Mouse (Mus musculus): ENCODE measurements around the gene Sun2. TPM values are rescaled to one million over a fixed set of nuclear protein-coding genes. Genes with fewer than 3 reads are reported as not detected.
A peak's percentile ranks its signal among the peaks of the same experiment; 100 is the strongest.

Sun2 gene
- polyA plus RNA-seq, 1 experiment from 2014 or later = 8.6 TPM

DNA sequence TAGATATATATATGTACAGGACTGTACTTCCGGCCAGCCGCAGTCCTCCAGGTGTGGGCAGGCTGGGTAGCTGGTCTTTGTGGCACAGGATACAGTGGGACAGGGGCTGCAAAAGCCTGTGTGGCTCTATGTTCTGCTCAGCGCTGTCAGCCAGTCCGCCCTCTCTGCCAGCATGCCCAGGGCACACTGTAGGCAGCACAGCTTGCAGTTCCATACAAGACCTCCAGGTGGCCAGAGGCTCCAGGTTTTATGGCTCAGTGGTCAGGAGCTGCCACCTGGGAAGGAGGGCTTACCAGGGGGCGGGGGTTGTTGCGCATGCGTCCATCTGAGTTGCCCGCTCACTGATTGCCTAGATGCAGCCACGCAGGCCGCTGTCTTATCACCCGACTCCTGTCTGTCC, 5.7 kb upstream of the Sun2 start:
- 56% methylated on average over 11 of the region's 11 CpGs for WGBS
- Histone ChIP-seq H3K36me3 (ENCODE audit: insufficient read depth) (no peaks in the 10 kb centered on the region), H3K9ac (no peak overlapping the region), H3K4me3 (ENCODE audit: low read depth, low read length) (no peak overlapping the region), H3K4me2 (no peak overlapping the region), H3K4me1 (ENCODE audit: insufficient read depth) (0 out of 2 replicates have a peak, but pooled peaks cover 3% of the 10 kb centered on the region), H3K9me3 (ENCODE audit: low read depth, low read length) (no peaks in the 10 kb centered on the region), H3K27ac (ENCODE audit: low read depth) (no peak overlapping the region), H3K27me3 (ENCODE audit: insufficient read depth, low read length) (no peaks in the 10 kb centered on the region)
- DNase-seq (peak; percentile 48), ATAC-seq (ENCODE audit: insufficient read depth) (no peak)
- peak; percentile 69 for TF ChIP-seq CTCF (IDR thresholded peaks at IDR 0.05; ENCODE audit: low read depth)

DNA sequence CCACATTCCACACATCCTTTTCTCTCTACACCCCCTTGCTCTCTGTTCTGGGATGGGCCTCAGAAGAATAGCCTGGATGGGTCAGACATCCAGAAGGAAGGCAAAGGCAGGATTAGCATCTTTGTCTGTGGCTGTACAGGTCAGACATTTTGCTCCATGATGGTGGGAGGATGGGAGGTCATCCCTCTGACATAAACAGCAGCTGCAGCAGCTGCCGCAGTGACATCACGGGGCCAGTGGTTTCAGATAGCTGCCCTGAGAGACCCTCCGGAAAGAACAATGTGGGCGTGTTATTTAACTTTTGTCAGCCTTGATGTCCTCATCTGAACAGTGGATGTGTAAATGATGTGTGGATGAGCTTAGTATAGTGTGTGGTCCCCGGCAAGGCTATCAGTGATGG, 3.5 kb upstream of the Sun2 start:
- ATAC-seq (ENCODE audit: insufficient read depth) (no peak), DNase-seq (no peak)
- Histone ChIP-seq H3K4me3 (ENCODE audit: low read depth, low read length) (no peak overlapping the region), H3K9me3 (ENCODE audit: low read depth, low read length) (no peaks in the 10 kb centered on the region), H3K36me3 (ENCODE audit: insufficient read depth) (no peaks in the 10 kb centered on the region), H3K27me3 (ENCODE audit: insufficient read depth, low read length) (no peaks in the 10 kb centered on the region), H3K27ac (ENCODE audit: low read depth) (no peak overlapping the region), H3K9ac (no peak overlapping the region; the same call in 1 of the 2 replicates), H3K4me2 (no peak overlapping the region), H3K4me1 (ENCODE audit: insufficient read depth) (peaks cover 10% of the 10 kb centered on the region)
- no peak for TF ChIP-seq CTCF (IDR thresholded peaks at IDR 0.05; ENCODE audit: low read depth)
- WGBS = 74% methylated on average over 5 of the region's 5 CpGs

DNA sequence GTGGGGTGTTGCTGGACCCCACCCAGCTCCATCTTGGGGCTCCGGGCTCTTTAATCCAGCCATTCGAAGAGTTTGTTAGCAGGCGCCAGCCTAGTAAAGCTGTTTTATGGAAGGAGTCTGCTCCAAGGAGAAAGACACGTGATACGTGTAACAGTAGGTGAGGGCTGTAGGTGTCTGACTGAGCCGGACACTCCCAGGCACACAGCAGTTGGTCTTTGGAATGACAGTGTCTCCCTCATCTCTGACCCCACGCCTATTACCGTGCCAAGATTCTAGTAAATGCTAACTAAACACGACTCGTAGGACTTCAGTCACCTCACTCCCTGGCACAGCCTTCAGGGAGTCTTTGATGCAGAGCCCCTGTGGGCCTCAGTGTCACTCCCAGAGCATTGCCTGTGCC, 3.0 kb upstream of the Sun2 start:
- no peak for ATAC-seq (ENCODE audit: insufficient read depth)
- no peak overlapping the region for H3K27ac ChIP-seq (ENCODE audit: low read depth)
- H3K4me2 ChIP-seq = no peak overlapping the region
- no peak for DNase-seq
- H3K4me1 ChIP-seq (ENCODE audit: insufficient read depth) = peaks cover 11% of the 10 kb centered on the region
- WGBS = 70% methylated on average over 10 of the region's 10 CpGs
- H3K9ac ChIP-seq = no peak overlapping the region
- no peak overlapping the region for H3K4me3 ChIP-seq (ENCODE audit: low read depth, low read length)
- H3K36me3 ChIP-seq (ENCODE audit: insufficient read depth) = no peaks in the 10 kb centered on the region
- TF ChIP-seq CTCF (IDR thresholded peaks at IDR 0.05; ENCODE audit: low read depth) = no peak
- no peaks in the 10 kb centered on the region for H3K27me3 ChIP-seq (ENCODE audit: insufficient read depth, low read length)
- no peaks in the 10 kb centered on the region for H3K9me3 ChIP-seq (ENCODE audit: low read depth, low read length)

DNA sequence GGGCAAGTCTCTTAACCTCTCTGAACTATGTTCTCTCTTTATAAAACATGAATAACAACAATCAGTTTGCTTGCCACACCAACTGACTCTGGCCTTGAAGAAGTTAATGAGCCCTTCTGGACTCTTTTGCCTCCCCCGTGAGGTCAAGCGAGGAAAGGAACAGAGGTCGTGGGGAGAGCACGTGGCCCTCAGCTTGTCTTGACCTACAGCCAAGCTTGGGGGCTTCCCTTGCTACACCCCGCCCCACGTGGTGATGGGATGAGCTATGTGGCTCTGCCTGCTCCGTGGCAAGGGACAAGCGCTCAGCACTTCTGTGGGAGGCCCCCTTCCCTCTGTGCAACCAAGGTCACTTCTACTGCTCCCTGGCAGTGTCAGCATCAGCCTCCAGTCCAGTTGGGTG, 2.4 kb upstream of the Sun2 start:
- DNase-seq (no peak), ATAC-seq (ENCODE audit: insufficient read depth) (no peak)
- Histone ChIP-seq H3K4me3 (ENCODE audit: low read depth, low read length) (no peak overlapping the region), H3K9ac (no peak overlapping the region), H3K4me1 (ENCODE audit: insufficient read depth) (peaks cover 11% of the 10 kb centered on the region), H3K9me3 (ENCODE audit: low read depth, low read length) (no peaks in the 10 kb centered on the region), H3K4me2 (no peak overlapping the region), H3K36me3 (ENCODE audit: insufficient read depth) (no peaks in the 10 kb centered on the region; the same call in 1 of the 2 replicates), H3K27ac (ENCODE audit: low read depth) (no peak overlapping the region), H3K27me3 (ENCODE audit: insufficient read depth, low read length) (no peaks in the 10 kb centered on the region)
- WGBS = 69% methylated on average over 8 of the region's 8 CpGs
- no peak for TF ChIP-seq CTCF (IDR thresholded peaks at IDR 0.05; ENCODE audit: low read depth)

DNA sequence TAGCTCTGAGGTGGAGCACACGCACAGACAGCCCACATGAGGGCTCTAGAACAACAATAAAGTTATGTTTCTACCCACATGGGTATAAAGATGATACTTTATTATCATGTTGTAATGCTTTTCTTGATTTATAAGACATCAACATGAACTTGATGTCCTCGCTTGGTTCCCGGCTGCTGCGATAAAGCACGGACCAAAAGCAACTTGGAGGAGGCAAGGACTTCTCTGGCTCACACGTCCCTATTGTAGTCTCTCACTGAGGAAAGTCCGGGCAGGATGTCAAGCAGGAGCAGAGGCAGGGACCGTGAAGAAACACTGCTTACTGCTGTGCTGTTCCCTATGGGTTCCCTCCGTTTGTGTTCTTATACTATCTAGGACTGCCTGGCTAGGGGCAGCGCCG, 1.7 kb upstream of the Sun2 start:
- peaks cover 11% of the 10 kb centered on the region for H3K4me1 ChIP-seq (ENCODE audit: insufficient read depth)
- H3K36me3 ChIP-seq (ENCODE audit: insufficient read depth) = peaks cover 7% of the 10 kb centered on the region
- WGBS = 94% methylated on average over 11 of the region's 11 CpGs
- H3K4me3 ChIP-seq (ENCODE audit: low read depth, low read length) = no peak overlapping the region
- H3K9me3 ChIP-seq (ENCODE audit: low read depth, low read length) = no peaks in the 10 kb centered on the region
- no peaks in the 10 kb centered on the region for H3K27me3 ChIP-seq (ENCODE audit: insufficient read depth, low read length)
- no peak overlapping the region for H3K4me2 ChIP-seq
- ATAC-seq (ENCODE audit: insufficient read depth) (no peak), DNase-seq (no peak)
- no peak overlapping the region for H3K9ac ChIP-seq
- H3K27ac ChIP-seq (ENCODE audit: low read depth) = no peak overlapping the region
- TF ChIP-seq CTCF (IDR thresholded peaks at IDR 0.05; ENCODE audit: low read depth) = no peak

DNA sequence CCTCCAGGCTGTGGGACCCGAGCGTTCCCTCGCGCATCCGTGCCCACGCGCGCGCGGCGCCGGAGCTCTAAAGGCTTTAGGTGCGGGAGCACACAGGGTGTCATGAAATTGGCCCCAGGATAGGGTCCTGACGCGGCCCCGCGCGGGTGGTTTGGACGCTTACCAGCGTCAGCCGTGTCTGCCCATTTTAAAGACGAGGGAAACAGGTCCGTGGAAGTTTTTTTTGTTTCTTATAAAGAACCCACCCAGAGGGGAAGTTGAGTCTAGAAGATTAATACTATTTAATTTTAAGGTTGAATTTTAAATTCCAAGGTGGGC, 329 bp upstream of the Sun2 start:
- Histone ChIP-seq H3K27ac (ENCODE audit: low read depth) (peak overlapping the region; percentile 64; the same call in 1 of the 2 replicates), H3K36me3 (ENCODE audit: insufficient read depth) (peaks cover 21% of the 10 kb centered on the region), H3K4me3 (ENCODE audit: low read depth, low read length) (peak overlapping the region; percentile 98), H3K9me3 (ENCODE audit: low read depth, low read length) (no peaks in the 10 kb centered on the region), H3K27me3 (ENCODE audit: insufficient read depth, low read length) (no peaks in the 10 kb centered on the region), H3K9ac (peak overlapping the region; percentile 90), H3K4me1 (ENCODE audit: insufficient read depth) (peaks cover 11% of the 10 kb centered on the region), H3K4me2 (peak overlapping the region; percentile 75)
- TF ChIP-seq CTCF (IDR thresholded peaks at IDR 0.05; ENCODE audit: low read depth) = no peak
- no peak for DNase-seq
- under 1% methylated on average over 23 of the region's 23 CpGs for WGBS
- no peak for ATAC-seq (ENCODE audit: insufficient read depth)

DNA sequence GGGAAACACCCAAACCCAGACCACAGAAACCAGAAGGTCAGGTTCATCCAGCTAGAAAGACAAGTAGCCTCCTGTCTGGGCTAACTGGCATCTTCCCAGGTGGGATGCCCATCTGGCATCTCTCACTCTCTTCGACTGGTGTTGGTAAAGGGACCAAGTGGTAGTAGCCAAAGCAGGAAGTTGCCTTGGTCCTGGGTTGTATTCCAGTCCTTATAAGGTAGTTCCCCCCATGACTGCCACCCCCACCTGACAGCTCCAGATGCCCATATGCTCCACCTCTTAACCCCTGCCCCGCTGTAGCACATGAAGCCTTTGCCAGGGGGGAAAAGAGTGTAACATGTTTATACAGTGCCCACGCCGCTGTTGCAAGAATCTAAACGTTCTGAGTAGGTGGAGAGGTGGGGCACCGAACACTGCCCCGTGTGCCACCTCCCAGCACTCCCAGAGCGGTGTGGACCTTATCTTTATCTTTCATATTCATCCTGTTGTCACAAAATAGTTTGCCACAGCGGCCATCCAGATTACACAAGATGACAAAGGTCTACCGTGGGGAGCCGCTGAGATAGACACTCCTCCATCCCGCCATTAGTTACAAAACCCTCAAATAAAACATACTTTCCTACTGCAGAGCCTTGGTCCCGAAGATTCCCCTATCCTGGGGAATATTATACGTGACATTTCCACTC, 1.0 kb downstream of the Sun2 start:
- 10% methylated on average over 14 of the region's 14 CpGs for WGBS
- no peaks in the 10 kb centered on the region for H3K9me3 ChIP-seq (ENCODE audit: low read depth, low read length)
- DNase-seq = peak; percentile 23
- peaks cover 11% of the 10 kb centered on the region for H3K4me1 ChIP-seq (ENCODE audit: insufficient read depth)
- no peaks in the 10 kb centered on the region for H3K27me3 ChIP-seq (ENCODE audit: insufficient read depth, low read length)
- H3K9ac ChIP-seq = peak overlapping the region; percentile 90
- peak overlapping the region; percentile 64 for H3K27ac ChIP-seq (ENCODE audit: low read depth)
- peak overlapping the region; percentile 75 for H3K4me2 ChIP-seq
- no peak for TF ChIP-seq CTCF (IDR thresholded peaks at IDR 0.05; ENCODE audit: low read depth)
- H3K36me3 ChIP-seq (ENCODE audit: insufficient read depth) = peaks cover 34% of the 10 kb centered on the region
- no peak for ATAC-seq (ENCODE audit: insufficient read depth)
- peak overlapping the region; percentile 98 for H3K4me3 ChIP-seq (ENCODE audit: low read depth, low read length)
